Mouse (Mus musculus): ENCODE measurements around the gene Tgoln1.

- no peak for TF ChIP-seq CTCF (IDR thresholded peaks at IDR 0.05; ENCODE audit: low read depth)
- no peak for TF ChIP-seq EP300 (IDR thresholded peaks at IDR 0.05; ENCODE audit: low read depth)
Measured at GRCm38 (mm10) chr6:72622917-72623316, 6.1 kb upstream of the Tgoln1 start.

Measured in liver, postnatal 0 days (tissue).